Mouse (Mus musculus): ENCODE measurements around the gene Hes7.

GRCm38 (mm10) chr11:69151004-69151403 lies 30.8 kb downstream of the Hes7 start:
- TF ChIP-seq GATA1 (IDR thresholded peaks at IDR 0.05; ENCODE audit: borderline replicate concordance, low read length) (no peak), FLI1 (IDR thresholded peaks at IDR 0.05; ENCODE audit: low read length) (no peak)

Data from megakaryocyte, embryonic 14.5 days (primary cell).